Mouse (Mus musculus): Measurements from ENCODE around the gene Ecd. TPM values are rescaled to one million over a fixed set of nuclear protein-coding genes. Genes with fewer than 3 reads are reported as not detected.
A peak's percentile ranks its signal among the peaks of the same experiment; 100 is the strongest.

The Ecd gene
- total RNA-seq (2012; rRNA removed) (58.8 and 64.9 TPM in 2 replicates), polyA plus RNA-seq (2012; ENCODE audit: insufficient read depth in 1 of 2, insufficient read length in 2 of 2, low read depth in 1 of 2, low replicate concordance in 2 of 2, missing spikeins in 1 of 2) (10 to 100 TPM in 1 of 2 experiments, not detected in 1; 72.2 TPM)

- DNase-seq (ENCODE audit: low read depth, low spot score) = peak; percentile 98
- H3K27me3 ChIP-seq (ENCODE audit: control insufficient read depth in 1 of 2, insufficient read depth in 2 of 2, low read length in 2 of 2) = no peaks in the 10 kb centered on the region
- H3K27ac ChIP-seq (ENCODE audit: control insufficient read depth, low read depth, low read length) = peak within 1 kb of the TSS; percentile 83
- H3K79me2 ChIP-seq (ENCODE audit: control insufficient read depth, insufficient read depth, low read length, poor library complexity) = peaks cover 31% of the 10 kb centered on the region
- peak within 1 kb of the TSS; percentile 99 for H3K9ac ChIP-seq (ENCODE audit: control insufficient read depth, low read depth, low read length, poor library complexity, severe bottlenecking)
- H3K4me1 ChIP-seq (ENCODE audit: control insufficient read depth in 1 of 2, insufficient read depth in 2 of 2, low read length in 2 of 2) = peaks cover 2 to 6% of the 10 kb centered on the region in 2 experiments; a peak in 3 of 4 replicates
- H3K9me3 ChIP-seq (replicated peaks; ENCODE audit: insufficient read depth, low read length) = no peaks in the 10 kb centered on the region
- peaks cover 2 to 13% of the 10 kb centered on the region in 2 experiments; a peak in 3 of 4 replicates for H3K36me3 ChIP-seq (ENCODE audit: control insufficient read depth in 1 of 2, insufficient read depth in 2 of 2, low read length in 2 of 2)
- H3K4me3 ChIP-seq (ENCODE audit: control insufficient read depth in 1 of 2, insufficient read depth in 1 of 2, low read depth in 2 of 2, low read length in 2 of 2) = peak within 1 kb of the TSS; percentile 95 to 99
- TF ChIP-seq ZMIZ1 (IDR thresholded peaks at IDR 0.05; ENCODE audit: low read depth, low read length) (peak; percentile 84; the same call in 1 of the 2 replicates), POLR2AphosphoS2 (IDR thresholded peaks at IDR 0.05; ENCODE audit: low read length) (peak; percentile 77), RCOR1 (IDR thresholded peaks at IDR 0.05; ENCODE audit: low read depth, low read length) (peak; percentile 70), E2F4 (IDR thresholded peaks at IDR 0.05; ENCODE audit: borderline replicate concordance, low read depth, low read length) (peak; percentile 55; the same call in 1 of the 2 replicates), ZC3H11A (IDR thresholded peaks at IDR 0.05; ENCODE audit: low read depth, low read length) (peak; percentile 33; the same call in 1 of the 2 replicates), MYB (IDR thresholded peaks at IDR 0.05; ENCODE audit: low read depth, low read length) (no peak), UBTF (IDR thresholded peaks at IDR 0.05; ENCODE audit: borderline replicate concordance, insufficient read depth, low read depth, low read length) (peak; percentile 77; the same call in 1 of the 2 replicates), CHD1 (IDR thresholded peaks at IDR 0.05; ENCODE audit: low read depth, low read length) (no peak), POLR2AphosphoS5 (IDR thresholded peaks at IDR 0.05; ENCODE audit: borderline replicate concordance, low read depth, low read length) (no peak), MAFK (IDR thresholded peaks at IDR 0.05; ENCODE audit: borderline replicate concordance, low read depth, low read length) (peak; percentile 56; the same call in 1 of the 2 replicates), NRF1 (IDR thresholded peaks at IDR 0.05; ENCODE audit: insufficient read depth, low read depth, low read length, poor library complexity, severe bottlenecking) (0 out of 2 replicates have a peak, but pooled peaks have one; percentile 18), RAD21 (IDR thresholded peaks at IDR 0.05; ENCODE audit: low read depth, low read length) (peak; percentile 26; the same call in 1 of the 2 replicates), NELFE (IDR thresholded peaks at IDR 0.05; ENCODE audit: low read depth, low read length) (peak; percentile 90), MAZ (IDR thresholded peaks at IDR 0.05; ENCODE audit: low read depth, low read length) (peak; percentile 93), ZKSCAN1 (IDR thresholded peaks at IDR 0.05; ENCODE audit: low read depth, low read length) (0 out of 2 replicates have a peak, but pooled peaks have one; percentile 60), USF2 (IDR thresholded peaks at IDR 0.05; ENCODE audit: borderline replicate concordance in 1 of 2, insufficient read depth in 1 of 2, low read depth in 1 of 2, low read length in 2 of 2) (no peak), MYC (IDR thresholded peaks at IDR 0.05; ENCODE audit: low read depth, low read length) (peak; percentile 91), TCF12 (IDR thresholded peaks at IDR 0.05; ENCODE audit: low read depth, low read length) (peak; percentile 93), SIN3A (IDR thresholded peaks at IDR 0.05; ENCODE audit: low read length) (peak; percentile 98), GATA1 (IDR thresholded peaks at IDR 0.05; ENCODE audit: low read depth, low read length) (no peak), TAL1 (IDR thresholded peaks at IDR 0.05; ENCODE audit: low read length) (no peak), ELF1 (IDR thresholded peaks at IDR 0.05; ENCODE audit: low read depth, low read length) (peak; percentile 84), EP300 (IDR thresholded peaks at IDR 0.05; ENCODE audit: low read depth in 1 of 2, low read length in 2 of 2) (peak in 1 of 2 experiments; percentile 55; a peak in 2 of 4 replicates), USF1 (IDR thresholded peaks at IDR 0.05; ENCODE audit: low read depth, low read length) (peak; percentile 38; the same call in 1 of the 2 replicates), KAT2A (conservative IDR thresholded peaks at IDR 0.05; ENCODE audit: low read depth, low read length) (peak; percentile 92), MXI1 (IDR thresholded peaks at IDR 0.05; ENCODE audit: low read depth, low read length) (peak; percentile 97), GABPA (IDR thresholded peaks at IDR 0.05; ENCODE audit: low read depth, low read length) (no peak), BHLHE40 (IDR thresholded peaks at IDR 0.05; ENCODE audit: borderline replicate concordance, low read depth, low read length) (0 out of 2 replicates have a peak, but pooled peaks have one; percentile 5), POLR2A (IDR thresholded peaks at IDR 0.05; ENCODE audit: control insufficient read depth in 1 of 2, insufficient read depth in 1 of 2, low read depth in 1 of 2, low read length in 2 of 2, poor library complexity in 1 of 2) (peak; percentile 61 to 92; a peak in 3 of 4 replicates), HCFC1 (IDR thresholded peaks at IDR 0.05; ENCODE audit: low read depth, low read length) (peak; percentile 98), CHD2 (IDR thresholded peaks at IDR 0.05; ENCODE audit: low read length) (no peak), MAX (IDR thresholded peaks at IDR 0.05; ENCODE audit: low read length) (peak; percentile 88), TBP (IDR thresholded peaks at IDR 0.05; ENCODE audit: low read depth, low read length) (peak; percentile 95), MEF2A (IDR thresholded peaks at IDR 0.05; ENCODE audit: extremely low read depth, insufficient replicate concordance, low read depth, low read length, poor library complexity, severe bottlenecking) (0 out of 2 replicates have a peak, but pooled peaks have one; percentile 49), SMC3 (IDR thresholded peaks at IDR 0.05; ENCODE audit: low read depth, low read length) (no peak; the same call in 1 of the 2 replicates)
These were observed at the start of gene Ecd, which contains the start of gene Fam149b for GRCm38 (mm10) chr14:20347991-20348541. TSS of gene Ecd (minus strand) at chr14:20348121. TSS of gene Fam149b (plus strand) at chr14:20348162.
